Mouse (Mus musculus) small intestine, adult 2 months (tissue): ENCODE results near the gene Lsm2. TPM values are rescaled to one million over a fixed set of nuclear protein-coding genes. Genes with fewer than 3 reads are reported as not detected.

ENCODE experiments used
- H3K27ac ChIP-seq: fragments of 200-500 bp; 2 replicates; pipeline ENCODE4 v1.5.1; 2012; ENCODE audit warnings: low read depth, low read length, control low read depth, inconsistent platforms; ENCODE audit not compliant: insufficient read depth
- H3K27me3 ChIP-seq: fragments of 200-500 bp; 2 replicates; pipeline ENCODE4 v1.6.1; 2012; ENCODE audit warnings: mild to moderate bottlenecking, moderate library complexity, low read length, inconsistent platforms; ENCODE audit not compliant: control insufficient read depth, insufficient read depth
- H3K36me3 ChIP-seq: fragments of 200-500 bp; 2 replicates; pipeline ENCODE4 v1.6.1; 2012; ENCODE audit warnings: mild to moderate bottlenecking, low read length, control low read depth, inconsistent platforms; ENCODE audit not compliant: control insufficient read depth, insufficient read depth
- H3K4me1 ChIP-seq: fragments of 200-500 bp; 2 replicates; pipeline ENCODE4 v1.6.1; 2012; ENCODE audit warnings: low read length, inconsistent platforms, mixed read lengths; ENCODE audit not compliant: control insufficient read depth, insufficient read depth, insufficient read length
- H3K4me3 ChIP-seq: fragments of 200-500 bp; 2 replicates; pipeline ENCODE4 v1.5.1; 2012; ENCODE audit warnings: low read depth, mild to moderate bottlenecking, control low read depth, inconsistent platforms, low read length, moderate library complexity
- CTCF ChIP-seq: fragments of 200-500 bp; IDR thresholded peaks from 2 replicates; pipeline ENCODE4 v1.5.1; 2012; ENCODE audit warnings: low read depth, mild to moderate bottlenecking, control low read depth, inconsistent platforms, low read length, moderate library complexity, mixed read lengths; ENCODE audit not compliant: insufficient replicate concordance, insufficient read length; ENCODE audit errors: extremely low read depth
- POLR2A ChIP-seq: fragments of 200-500 bp; IDR thresholded peaks from 2 replicates; pipeline ENCODE4 v1.6.1; 2012; ENCODE audit warnings: low read depth, mild to moderate bottlenecking, control low read depth, inconsistent platforms, low read length, moderate library complexity
- WGBS: fragments of 180-500 bp; shearing (Covaris S2); methylation state at CpG from one replicate; pipeline ENCODE4 v1.1.7; 2018; 5-methylcytosine and 5-hydroxymethylcytosine counted together
- polyA plus RNA-seq: library from polyadenylated mRNA; depleted of rRNA; stranded (reverse); fragments of >200 nt; gene quantifications from 2 replicates; pipeline ENCODE4 v1.2.3, GENCODE M21; 2012

The Lsm2 gene
- polyA plus RNA-seq, 1 experiment: 82.1 TPM

- 90% methylated on average over 7 of the region's 7 CpGs for WGBS
- Histone ChIP-seq H3K27ac (no peak overlapping the region), H3K36me3 (peaks cover 54% of the 10 kb centered on the region)
These were observed 25.8 kb downstream of the Lsm2 start for GRCm38 (mm10) chr17:35007387-35007991.

GRCm38 (mm10) chr17:35009586-35009985 lies 27.9 kb downstream of the Lsm2 start:
- H3K27ac ChIP-seq: no peak overlapping the region
- TF ChIP-seq CTCF (no peak), POLR2A (no peak)
- H3K4me1 ChIP-seq: no peaks in the 10 kb centered on the region
- no peaks in the 10 kb centered on the region for H3K27me3 ChIP-seq
- WGBS: 90% methylated on average over 7 of the region's 7 CpGs
- H3K36me3 ChIP-seq: peaks cover 68% of the 10 kb centered on the region
- no peak overlapping the region for H3K4me3 ChIP-seq

More at GRCm38 (mm10) chr17:35007387-35007991, 25.8 kb downstream of the Lsm2 start:
- TF ChIP-seq POLR2A (no peak), CTCF (no peak)
- H3K27me3 ChIP-seq: no peaks in the 10 kb centered on the region
- H3K4me1 ChIP-seq: peaks cover 5% of the 10 kb centered on the region
- no peak overlapping the region for H3K4me3 ChIP-seq

- H3K36me3 ChIP-seq: peaks cover 69% of the 10 kb centered on the region
- H3K27ac ChIP-seq: no peak overlapping the region
- no peak for TF ChIP-seq POLR2A
- TF ChIP-seq CTCF: no peak
- 95% methylated on average over 8 of the region's 8 CpGs for WGBS
- no peaks in the 10 kb centered on the region for H3K27me3 ChIP-seq
- no peak overlapping the region for H3K4me3 ChIP-seq
- peaks cover 7% of the 10 kb centered on the region for H3K4me1 ChIP-seq
These were observed 29.8 kb downstream of the Lsm2 start for GRCm38 (mm10) chr17:35011440-35011839.

GRCm38 (mm10) chr17:35012430-35012829 lies 30.8 kb downstream of the Lsm2 start:
- Histone ChIP-seq H3K27me3 (no peaks in the 10 kb centered on the region), H3K27ac (no peak overlapping the region), H3K36me3 (peaks cover 66% of the 10 kb centered on the region), H3K4me3 (no peak overlapping the region), H3K4me1 (peaks cover 16% of the 10 kb centered on the region)
- no peak for TF ChIP-seq CTCF
- WGBS: 87% methylated on average over 13 of the region's 13 CpGs

- 72% methylated on average over 6 of the region's 6 CpGs for WGBS
- H3K27me3 ChIP-seq: no peaks in the 10 kb centered on the region
- no peak overlapping the region for H3K4me3 ChIP-seq
- no peak overlapping the region for H3K27ac ChIP-seq
- no peak for TF ChIP-seq POLR2A
- no peak for TF ChIP-seq CTCF
- peaks cover 63% of the 10 kb centered on the region for H3K36me3 ChIP-seq
- H3K4me1 ChIP-seq: peaks cover 19% of the 10 kb centered on the region
These were observed 31.6 kb downstream of the Lsm2 start for GRCm38 (mm10) chr17:35013221-35013620.

GRCm38 (mm10) chr17:35015296-35015695 lies 33.6 kb downstream of the Lsm2 start:
- Histone ChIP-seq H3K27me3 (no peaks in the 10 kb centered on the region), H3K36me3 (peaks cover 55% of the 10 kb centered on the region), H3K4me3 (no peak overlapping the region), H3K27ac (no peak overlapping the region), H3K4me1 (peaks cover 23% of the 10 kb centered on the region)
- TF ChIP-seq POLR2A (no peak), CTCF (no peak)
- WGBS: 88% methylated on average over 16 of the region's 16 CpGs

- Histone ChIP-seq H3K27ac (no peak within 1 kb of the TSS), H3K4me3 (no peak within 1 kb of the TSS), H3K27me3 (no peaks in the 10 kb centered on the region), H3K36me3 (peaks cover 45% of the 10 kb centered on the region), H3K4me1 (peaks cover 24% of the 10 kb centered on the region)
- no peak for TF ChIP-seq POLR2A
- no peak for TF ChIP-seq CTCF
- whole genome bisulfite sequencing: 42% methylated on average over 12 of the region's 12 CpGs
These were observed 34.7 kb downstream of the Lsm2 start, which contains the start of gene Vwa7 for GRCm38 (mm10) chr17:35016376-35016775. Gene Vwa7 (plus strand): TSS chr17:35016579.
